Mouse (Mus musculus) G1E (cell line): ENCODE data around the gene Pla2g4f. TPM values are rescaled to one million over a fixed set of nuclear protein-coding genes. Genes with fewer than 3 reads are reported as not detected.

Experiments
- ATAC-seq: 2 replicates; pipeline ENCODE4 v1.8.0; 2016; ENCODE audit warnings: mild to moderate bottlenecking; ENCODE audit not compliant: insufficient number of reproducible peaks, poor library complexity, low FRiP score, severe bottlenecking; ENCODE audit errors: extremely low read depth
- DNase-seq: peaks from one replicate; pipeline ENCODE4 v3.0.0; 2012; ENCODE audit warnings: low spot score
- H3K27me3 ChIP-seq: 2 replicates; pipeline ENCODE4 v1.6.1; 2012; ENCODE audit warnings: mild to moderate bottlenecking, low read length, inconsistent platforms; ENCODE audit not compliant: insufficient read depth
- H3K36me3 ChIP-seq: replicated peaks from 2 replicates; pipeline ENCODE3; 2012; ENCODE audit warnings: mild to moderate bottlenecking, inconsistent platforms
- H3K4me1 ChIP-seq: 2 replicates; pipeline ENCODE4 v1.6.1; 2012; ENCODE audit warnings: low read depth, low read length, inconsistent platforms, mixed read lengths; ENCODE audit not compliant: insufficient read depth
- H3K4me3 ChIP-seq: 2 replicates; pipeline ENCODE4 v1.5.1; 2012; ENCODE audit warnings: low read depth, mild to moderate bottlenecking, inconsistent platforms, low read length, moderate library complexity, mixed read lengths
- H3K9me3 ChIP-seq: replicated peaks from 2 replicates; pipeline ENCODE4 v1.6.1; 2012; ENCODE audit warnings: inconsistent platforms
- CTCF ChIP-seq: IDR thresholded peaks from 2 replicates; pipeline ENCODE4 v1.5.1; 2012; ENCODE audit warnings: low read depth, low read length, inconsistent platforms, mixed read lengths
- GATA1 ChIP-seq: IDR thresholded peaks from 2 replicates; pipeline ENCODE4 v1.6.1; 2012; ENCODE audit warnings: borderline replicate concordance, low read length, inconsistent platforms, mixed read lengths
- GATA2 ChIP-seq: IDR thresholded peaks from 2 replicates; pipeline ENCODE4 v1.6.1; 2012; ENCODE audit warnings: low read depth, low read length, inconsistent platforms, borderline replicate concordance
- POLR2AphosphoS5 ChIP-seq: IDR thresholded peaks from 2 replicates; pipeline ENCODE4 v1.6.1; 2012; ENCODE audit warnings: low read depth, low read length, inconsistent platforms; ENCODE audit not compliant: insufficient replicate concordance
- TAL1 ChIP-seq: conservative IDR thresholded peaks from 2 replicates; pipeline ENCODE4 v1.6.1; 2012; ENCODE audit warnings: low read depth, low read length, inconsistent platforms, mixed read lengths
- polyA plus RNA-seq: library from polyadenylated mRNA; stranded (reverse); fragments of >175 nt; gene quantifications from 2 replicates; pipeline ENCODE4 v1.2.3, GENCODE M21; 2012
- total RNA-seq, 2 experiments: library from RNA; stranded (forward) in 1 of 2; stranded (reverse) in 1 of 2; fragments of 200-1000 nt in 1 of 2; fragments of >200 nt in 1 of 2; fragmentation: Nextera tagmentation in 1 of 2; gene quantifications; 2 replicates each; pipeline ENCODE4 v1.2.3; 2014 to 2017

Pla2g4f gene
- total and polyA plus RNA-seq, 3 experiments = 0.03 to 0.05 TPM; not detected in 1

DNA sequence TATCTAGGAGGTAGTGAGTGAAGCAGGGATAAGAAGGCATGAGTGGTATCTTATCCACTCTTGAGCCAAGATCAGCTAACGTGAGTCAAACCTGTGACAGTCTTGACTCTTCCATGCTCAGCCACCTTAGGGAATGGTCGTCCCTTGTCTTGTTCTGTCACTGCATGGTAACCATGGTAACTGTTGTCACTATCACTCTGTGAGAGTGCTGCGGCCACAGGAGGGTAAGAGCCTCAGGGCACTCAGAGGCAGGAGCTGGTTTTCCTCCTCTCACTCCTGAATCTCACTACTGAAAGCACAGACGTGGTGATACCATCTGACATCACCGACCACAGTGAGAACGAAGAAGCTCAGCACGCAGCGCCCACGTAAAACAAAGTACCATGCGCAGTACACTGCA is 49.1 kb downstream of the Pla2g4f start:
- Histone ChIP-seq H3K4me1 (no peaks in the 10 kb centered on the region), H3K27me3 (peaks cover 19% of the 10 kb centered on the region)

DNA sequence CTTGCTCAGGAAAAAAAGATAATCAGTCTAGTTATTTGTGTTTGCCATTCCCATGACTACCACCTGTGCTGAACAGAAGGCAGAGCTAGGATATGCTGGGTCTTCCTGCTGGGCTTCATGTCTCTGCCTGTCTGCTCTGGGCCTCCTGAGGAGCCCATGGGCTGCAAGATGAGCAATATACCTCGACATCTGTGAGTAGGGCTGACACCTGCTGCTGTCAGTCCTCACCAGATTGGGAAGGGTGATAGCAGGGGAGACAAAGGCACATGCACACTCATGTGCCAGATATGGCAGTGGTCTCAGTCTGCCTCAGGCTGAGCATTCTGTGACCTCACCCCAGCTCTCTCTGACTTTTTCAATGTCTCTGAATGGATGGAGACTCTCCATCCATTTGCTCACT is 51.1 kb downstream of the Pla2g4f start:
- ATAC-seq (no peak), DNase-seq (no peak)
- Histone ChIP-seq H3K4me3 (no peak overlapping the region), H3K36me3 (no peaks in the 10 kb centered on the region), H3K4me1 (no peaks in the 10 kb centered on the region), H3K9me3 (no peaks in the 10 kb centered on the region), H3K27me3 (peaks cover 12% of the 10 kb centered on the region)
- TF ChIP-seq GATA2 (no peak), GATA1 (no peak), CTCF (no peak), TAL1 (no peak), POLR2AphosphoS5 (no peak)

More for the DNA sequence above, 49.1 kb downstream of the Pla2g4f start:
- DNase-seq = no peak
- H3K4me3 ChIP-seq = no peak overlapping the region
- no peaks in the 10 kb centered on the region for H3K9me3 ChIP-seq
- no peak for ATAC-seq
- no peaks in the 10 kb centered on the region for H3K36me3 ChIP-seq
- TF ChIP-seq CTCF = no peak
- TF ChIP-seq GATA1 = no peak
- no peak for TF ChIP-seq POLR2AphosphoS5
- no peak for TF ChIP-seq GATA2
- TF ChIP-seq TAL1 = no peak

DNA sequence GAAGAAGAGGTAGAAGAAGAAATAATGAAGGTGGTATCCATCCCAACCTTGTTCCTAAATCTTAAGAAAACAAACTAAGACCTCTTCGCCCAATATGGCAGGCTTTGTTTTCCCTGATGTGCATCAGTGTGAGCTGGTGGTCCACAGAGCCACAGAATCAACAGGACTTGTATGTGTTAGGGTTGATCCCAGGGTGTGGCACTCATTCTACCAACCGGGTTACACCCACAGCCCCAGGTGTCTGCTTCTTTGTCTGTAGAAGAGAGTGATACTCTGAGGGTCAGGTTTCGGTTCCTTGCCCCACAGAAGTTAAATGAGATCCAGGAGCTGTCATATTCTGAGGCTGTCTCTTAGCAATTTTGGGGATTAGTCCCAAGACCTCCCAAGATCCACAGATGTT is 52.6 kb downstream of the Pla2g4f start:
- Histone ChIP-seq H3K9me3 (no peaks in the 10 kb centered on the region), H3K36me3 (no peaks in the 10 kb centered on the region), H3K4me3 (no peak overlapping the region), H3K4me1 (no peaks in the 10 kb centered on the region), H3K27me3 (peaks cover 8% of the 10 kb centered on the region)
- TF ChIP-seq GATA1 (no peak), POLR2AphosphoS5 (no peak), GATA2 (no peak), TAL1 (no peak), CTCF (no peak)
- no peak for DNase-seq
- no peak for ATAC-seq

GRCm38 (mm10) chr2:120256259-120256658 is 57.7 kb downstream of the Pla2g4f start:
- H3K4me1 ChIP-seq = no peaks in the 10 kb centered on the region
- H3K9me3 ChIP-seq = no peaks in the 10 kb centered on the region
- ATAC-seq = no peak
- H3K4me3 ChIP-seq = no peak overlapping the region
- H3K36me3 ChIP-seq = no peaks in the 10 kb centered on the region
- DNase-seq = no peak
- H3K27me3 ChIP-seq = no peaks in the 10 kb centered on the region; the same call in 1 of the 2 replicates
- no peak for TF ChIP-seq GATA1
- TF ChIP-seq TAL1 = no peak
- no peak for TF ChIP-seq POLR2AphosphoS5
- TF ChIP-seq GATA2 = no peak
- no peak for TF ChIP-seq CTCF

- no peak for DNase-seq
These were observed 61.3 kb downstream of the Pla2g4f start for GRCm38 (mm10) chr2:120252644-120253043.

More at GRCm38 (mm10) chr2:120252644-120253043, 61.3 kb downstream of the Pla2g4f start:
- Histone ChIP-seq H3K27me3 (no peaks in the 10 kb centered on the region), H3K4me3 (no peak overlapping the region), H3K9me3 (no peaks in the 10 kb centered on the region), H3K4me1 (no peaks in the 10 kb centered on the region), H3K36me3 (no peaks in the 10 kb centered on the region)
- TF ChIP-seq POLR2AphosphoS5 (no peak), GATA1 (no peak), TAL1 (no peak), CTCF (no peak), GATA2 (no peak)
- no peak for ATAC-seq

Other genes with a start within 250 kb of the Pla2g4f start
- gene Ehd4, start 159.6 kb downstream of the Pla2g4f start, total RNA-seq (2014; fragmentation: Nextera tagmentation) = 10.8 TPM in 2 replicates
- gene Ehd4, start 159.6 kb downstream of the Pla2g4f start, total RNA-seq (2017) = 11.0 TPM in 2 replicates
- gene Ehd4, start 159.6 kb downstream of the Pla2g4f start, polyA plus RNA-seq = 30.3 and 36.1 TPM in 2 replicates
- not detected in 2 replicates for gene Pla2g4e, start 68.8 kb downstream of the Pla2g4f start, total RNA-seq (2014; fragmentation: Nextera tagmentation)
- gene Pla2g4e, start 68.8 kb downstream of the Pla2g4f start, total RNA-seq (2017) = 0.05 TPM in 1 of 2 replicates, not detected in the other
- gene Pla2g4e, start 68.8 kb downstream of the Pla2g4f start, polyA plus RNA-seq = not detected in 2 replicates
- gene Pla2g4d, start 25.0 kb downstream of the Pla2g4f start, total RNA-seq (2014; fragmentation: Nextera tagmentation) = not detected in 2 replicates
- 0.06 and 0.11 TPM in 2 replicates for gene Pla2g4d, start 25.0 kb downstream of the Pla2g4f start, total RNA-seq (2017)
- gene Pla2g4d, start 25.0 kb downstream of the Pla2g4f start, polyA plus RNA-seq = not detected in 2 replicates
- gene Vps39, start 39.0 kb upstream of the Pla2g4f start, total RNA-seq (2014; fragmentation: Nextera tagmentation) = 22.1 and 38.8 TPM in 2 replicates
- gene Vps39, start 39.0 kb upstream of the Pla2g4f start, total RNA-seq (2017) = 26.4 and 29.7 TPM in 2 replicates
- gene Vps39, start 39.0 kb upstream of the Pla2g4f start, polyA plus RNA-seq = 15.1 and 18.6 TPM in 2 replicates
- 16.0 and 17.2 TPM in 2 replicates for gene Ganc, start 89.7 kb upstream of the Pla2g4f start, total RNA-seq (2014; fragmentation: Nextera tagmentation)
- 19.2 and 20.4 TPM in 2 replicates for gene Ganc, start 89.7 kb upstream of the Pla2g4f start, total RNA-seq (2017)
- 0.95 and 1.6 TPM in 2 replicates for gene Ganc, start 89.7 kb upstream of the Pla2g4f start, polyA plus RNA-seq
- gene Tmem87a, start 89.9 kb upstream of the Pla2g4f start, total RNA-seq (2014; fragmentation: Nextera tagmentation) = 19.6 and 22.6 TPM in 2 replicates
- gene Tmem87a, start 89.9 kb upstream of the Pla2g4f start, total RNA-seq (2017) = 36.8 and 44.1 TPM in 2 replicates
- gene Tmem87a, start 89.9 kb upstream of the Pla2g4f start, polyA plus RNA-seq = 0.76 and 0.88 TPM in 2 replicates
- not detected in 2 replicates for gene Capn3, start 141.9 kb upstream of the Pla2g4f start, total RNA-seq (2014; fragmentation: Nextera tagmentation)
- gene Capn3, start 141.9 kb upstream of the Pla2g4f start, total RNA-seq (2017) = 0.05 and 0.06 TPM in 2 replicates
- gene Capn3, start 141.9 kb upstream of the Pla2g4f start, polyA plus RNA-seq = not detected in 2 replicates
- 301 and 315 TPM in 2 replicates for gene Zfp106, start 249.7 kb upstream of the Pla2g4f start, total RNA-seq (2014; fragmentation: Nextera tagmentation)
- gene Zfp106, start 249.7 kb upstream of the Pla2g4f start, total RNA-seq (2017) = 98.6 and 104 TPM in 2 replicates
- gene Zfp106, start 249.7 kb upstream of the Pla2g4f start, polyA plus RNA-seq = 83.9 and 104 TPM in 2 replicates